Mouse (Mus musculus): ENCODE results near the gene Atg101. TPM values are rescaled to one million over a fixed set of nuclear protein-coding genes. Genes with fewer than 3 reads are reported as not detected.

The Atg101 gene
- polyA plus RNA-seq, 1 experiment from 2014 or later = 34.4 TPM

DNA sequence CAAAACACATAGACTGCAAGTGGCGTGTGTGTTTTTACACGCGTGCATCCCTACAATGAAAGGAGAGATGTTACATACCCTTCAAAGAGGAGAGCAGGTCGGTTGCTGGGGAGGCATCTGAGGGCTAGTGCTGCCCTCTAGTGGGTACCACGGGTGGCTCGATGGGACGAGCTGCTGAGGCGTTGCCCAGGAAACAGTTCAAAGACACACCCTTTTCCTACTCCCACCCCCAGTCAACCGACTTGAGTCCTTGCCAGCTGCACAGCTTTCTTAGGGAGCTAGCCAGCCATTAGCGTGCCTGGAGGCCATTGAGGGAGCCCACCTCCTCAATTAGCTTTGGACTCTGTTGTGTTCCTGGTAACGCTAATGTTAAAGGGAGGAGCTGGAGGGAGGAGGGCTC lies 31.8 kb downstream of the Atg101 start:
- peak overlapping the region; percentile 49 for H3K4me3 ChIP-seq (ENCODE audit: low read depth, low read length)
- DNase-seq = peak; percentile 86
- TF ChIP-seq CTCF (IDR thresholded peaks at IDR 0.05; ENCODE audit: low read depth) (peak; percentile 94), EP300 (IDR thresholded peaks at IDR 0.05; ENCODE audit: low read depth) (no peak)
- peak; percentile 67 for ATAC-seq
- peak overlapping the region; percentile 80; the same call in 1 of the 2 replicates for H3K27ac ChIP-seq (ENCODE audit: low read depth)
- no peaks in the 10 kb centered on the region for H3K9me3 ChIP-seq (ENCODE audit: low read length)
- H3K27me3 ChIP-seq (ENCODE audit: insufficient read depth, low read length) = 0 out of 2 replicates have a peak, but pooled peaks cover 3% of the 10 kb centered on the region
- peaks cover 18% of the 10 kb centered on the region for H3K4me1 ChIP-seq (ENCODE audit: insufficient read depth)
- peak overlapping the region; percentile 66 for H3K4me2 ChIP-seq (ENCODE audit: low read depth, low read length)
- WGBS (ENCODE audit: insufficient replicate concordance) = 2% methylated on average over 11 of the region's 11 CpGs
- H3K9ac ChIP-seq (replicated peaks) = peak overlapping the region; percentile 49
- no peaks in the 10 kb centered on the region for H3K36me3 ChIP-seq (replicated peaks; ENCODE audit: insufficient read depth, low read length)

DNA sequence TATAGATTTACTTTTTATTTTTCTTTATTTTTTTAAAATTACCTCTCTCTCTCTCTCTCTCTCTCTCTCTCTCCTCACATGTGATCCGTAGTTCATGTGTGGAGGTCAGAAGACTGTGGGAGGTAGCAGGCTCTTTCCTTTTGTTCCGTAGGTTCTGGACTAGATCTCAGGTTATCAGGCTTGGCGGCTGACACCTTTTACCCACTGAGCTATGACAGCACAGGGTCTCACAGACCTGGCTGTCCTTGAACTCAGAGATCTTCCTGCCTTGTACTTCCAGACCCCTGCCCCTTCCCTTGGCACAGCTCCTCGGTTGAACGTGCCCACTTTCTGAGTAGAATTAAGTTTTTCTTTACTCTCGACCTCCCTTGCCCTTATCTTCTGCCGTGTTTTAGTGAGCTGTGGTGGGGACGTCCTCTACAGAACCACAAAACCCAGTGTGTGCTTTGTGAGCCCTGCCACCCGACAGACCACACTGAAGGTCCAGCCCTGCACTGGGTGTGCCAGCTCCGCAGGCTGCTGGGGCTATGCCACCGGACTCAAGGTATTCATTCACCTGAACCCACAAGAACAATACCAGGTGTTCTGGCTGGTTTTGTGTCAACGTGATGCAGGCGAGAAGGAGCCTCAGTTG lies 32.3 kb downstream of the Atg101 start:
- ATAC-seq (no peak), DNase-seq (no peak)
- Histone ChIP-seq H3K4me2 (ENCODE audit: low read depth, low read length) (peak overlapping the region; percentile 66), H3K4me1 (ENCODE audit: insufficient read depth) (peaks cover 18% of the 10 kb centered on the region), H3K9me3 (ENCODE audit: low read length) (no peaks in the 10 kb centered on the region), H3K36me3 (replicated peaks; ENCODE audit: insufficient read depth, low read length) (no peaks in the 10 kb centered on the region), H3K4me3 (ENCODE audit: low read depth, low read length) (peak overlapping the region; percentile 49), H3K27ac (ENCODE audit: low read depth) (peak overlapping the region; percentile 80), H3K9ac (replicated peaks) (peak overlapping the region; percentile 49), H3K27me3 (ENCODE audit: insufficient read depth, low read length) (0 out of 2 replicates have a peak, but pooled peaks cover 3% of the 10 kb centered on the region)
- WGBS (ENCODE audit: insufficient replicate concordance) = 21% methylated on average over 13 of the region's 13 CpGs
- TF ChIP-seq EP300 (IDR thresholded peaks at IDR 0.05; ENCODE audit: low read depth) (no peak), CTCF (IDR thresholded peaks at IDR 0.05; ENCODE audit: low read depth) (no peak)

DNA sequence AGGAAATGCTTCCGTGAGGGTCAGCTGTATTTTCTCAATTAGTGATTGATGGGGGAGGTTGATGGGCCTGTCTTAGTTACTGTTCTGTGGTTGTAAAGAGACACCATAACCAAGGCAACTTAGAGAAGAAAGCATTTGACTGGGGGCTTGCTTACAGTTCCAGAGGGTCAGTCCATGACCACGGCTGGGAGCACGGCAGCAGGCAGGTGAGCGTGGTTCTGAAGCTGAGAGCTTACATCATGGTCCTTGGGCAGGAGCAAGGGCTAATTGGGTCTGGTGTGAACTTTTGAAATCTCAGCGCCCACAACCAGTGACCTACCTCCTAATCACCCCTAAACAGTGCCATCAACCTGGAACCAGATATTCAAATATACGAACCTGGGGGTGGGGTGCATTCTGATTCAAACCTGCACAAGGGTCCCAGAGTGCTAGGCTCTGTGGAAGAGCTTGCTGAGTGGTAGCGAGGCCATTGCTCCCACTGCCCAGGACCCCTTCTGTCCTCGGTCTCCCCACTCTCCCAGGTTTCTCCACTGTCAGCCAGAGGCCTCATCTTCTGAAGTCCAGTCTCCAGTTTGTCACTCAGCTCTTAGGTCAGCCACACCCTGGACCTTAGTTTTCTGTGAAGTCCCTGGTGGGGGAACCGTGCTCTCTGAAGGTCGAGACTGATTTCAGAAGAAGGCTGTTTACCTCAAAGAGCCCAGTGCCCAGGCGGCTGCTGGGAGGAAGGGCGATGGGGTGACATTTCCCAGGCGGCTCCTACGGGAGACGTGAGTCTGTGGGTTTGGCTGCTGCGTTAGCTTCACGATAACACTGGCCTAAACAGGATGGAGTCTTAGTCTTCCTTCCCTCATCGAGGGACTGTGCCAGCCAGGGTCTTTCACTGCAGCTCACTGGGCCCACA lies 33.1 kb downstream of the Atg101 start:
- no peak; the same call in 1 of the 2 replicates for ATAC-seq
- H3K4me2 ChIP-seq (ENCODE audit: low read depth, low read length) = peak overlapping the region; percentile 66
- peak overlapping the region; percentile 80 for H3K27ac ChIP-seq (ENCODE audit: low read depth)
- peaks cover 18% of the 10 kb centered on the region for H3K4me1 ChIP-seq (ENCODE audit: insufficient read depth)
- H3K36me3 ChIP-seq (replicated peaks; ENCODE audit: insufficient read depth, low read length) = no peaks in the 10 kb centered on the region
- no peak for DNase-seq
- TF ChIP-seq CTCF (IDR thresholded peaks at IDR 0.05; ENCODE audit: low read depth) (no peak), EP300 (IDR thresholded peaks at IDR 0.05; ENCODE audit: low read depth) (no peak)
- H3K4me3 ChIP-seq (ENCODE audit: low read depth, low read length) = peak overlapping the region; percentile 49
- H3K9ac ChIP-seq (replicated peaks) = peak overlapping the region; percentile 49
- H3K27me3 ChIP-seq (ENCODE audit: insufficient read depth, low read length) = 0 out of 2 replicates have a peak, but pooled peaks cover 3% of the 10 kb centered on the region
- no peaks in the 10 kb centered on the region for H3K9me3 ChIP-seq (ENCODE audit: low read length)
- WGBS (ENCODE audit: insufficient replicate concordance) = 31% methylated on average over 18 of the region's 18 CpGs

DNA sequence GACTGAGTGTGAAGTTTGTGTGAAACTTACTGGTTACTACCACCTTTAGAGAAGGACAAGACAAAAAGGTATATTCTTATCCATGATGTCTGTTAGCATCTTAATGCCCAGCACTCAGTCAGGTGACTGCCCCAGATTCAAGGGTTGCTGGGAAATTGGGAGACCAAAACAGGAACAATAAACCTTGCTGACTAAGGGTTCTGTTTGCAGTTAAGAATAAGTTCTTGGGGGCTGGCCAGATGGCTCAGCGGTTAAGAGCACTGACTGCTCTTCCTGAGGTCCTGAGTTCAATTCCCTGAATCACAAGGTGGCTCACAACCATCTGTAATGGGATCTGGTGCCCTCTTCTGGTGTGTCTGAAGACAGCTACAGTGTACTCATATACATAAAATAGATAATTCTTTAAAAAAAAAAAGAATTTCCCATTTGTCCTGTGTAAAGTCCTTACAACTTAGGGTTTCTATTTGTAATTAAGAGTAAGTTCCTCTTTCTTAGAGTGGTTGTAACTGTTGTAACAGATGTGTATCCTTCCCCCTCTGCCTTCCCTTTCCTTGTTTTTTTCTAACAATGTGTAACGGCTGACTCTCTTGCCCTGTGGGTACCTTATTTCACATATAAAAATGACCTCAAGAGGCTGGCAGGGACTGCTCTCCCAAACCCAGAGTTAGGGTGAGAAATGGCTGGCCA lies 33.9 kb downstream of the Atg101 start:
- Histone ChIP-seq H3K4me3 (ENCODE audit: low read depth, low read length) (0 out of 2 replicates have a peak overlapping the region, but pooled peaks have one; percentile 49), H3K27ac (ENCODE audit: low read depth) (peak overlapping the region; percentile 80), H3K9ac (replicated peaks) (peak overlapping the region; percentile 42; the same call in 1 of the 2 replicates), H3K4me2 (ENCODE audit: low read depth, low read length) (peak overlapping the region; percentile 66), H3K4me1 (ENCODE audit: insufficient read depth) (peaks cover 18% of the 10 kb centered on the region), H3K27me3 (ENCODE audit: insufficient read depth, low read length) (0 out of 2 replicates have a peak, but pooled peaks cover 3% of the 10 kb centered on the region), H3K36me3 (replicated peaks; ENCODE audit: insufficient read depth, low read length) (no peaks in the 10 kb centered on the region), H3K9me3 (ENCODE audit: low read length) (no peaks in the 10 kb centered on the region)
- ATAC-seq (no peak), DNase-seq (no peak)
- 31% methylated on average over 2 of the region's 2 CpGs for WGBS (ENCODE audit: insufficient replicate concordance)
- no peak for TF ChIP-seq EP300 (IDR thresholded peaks at IDR 0.05; ENCODE audit: low read depth)
- no peak for TF ChIP-seq CTCF (IDR thresholded peaks at IDR 0.05; ENCODE audit: low read depth)

DNA sequence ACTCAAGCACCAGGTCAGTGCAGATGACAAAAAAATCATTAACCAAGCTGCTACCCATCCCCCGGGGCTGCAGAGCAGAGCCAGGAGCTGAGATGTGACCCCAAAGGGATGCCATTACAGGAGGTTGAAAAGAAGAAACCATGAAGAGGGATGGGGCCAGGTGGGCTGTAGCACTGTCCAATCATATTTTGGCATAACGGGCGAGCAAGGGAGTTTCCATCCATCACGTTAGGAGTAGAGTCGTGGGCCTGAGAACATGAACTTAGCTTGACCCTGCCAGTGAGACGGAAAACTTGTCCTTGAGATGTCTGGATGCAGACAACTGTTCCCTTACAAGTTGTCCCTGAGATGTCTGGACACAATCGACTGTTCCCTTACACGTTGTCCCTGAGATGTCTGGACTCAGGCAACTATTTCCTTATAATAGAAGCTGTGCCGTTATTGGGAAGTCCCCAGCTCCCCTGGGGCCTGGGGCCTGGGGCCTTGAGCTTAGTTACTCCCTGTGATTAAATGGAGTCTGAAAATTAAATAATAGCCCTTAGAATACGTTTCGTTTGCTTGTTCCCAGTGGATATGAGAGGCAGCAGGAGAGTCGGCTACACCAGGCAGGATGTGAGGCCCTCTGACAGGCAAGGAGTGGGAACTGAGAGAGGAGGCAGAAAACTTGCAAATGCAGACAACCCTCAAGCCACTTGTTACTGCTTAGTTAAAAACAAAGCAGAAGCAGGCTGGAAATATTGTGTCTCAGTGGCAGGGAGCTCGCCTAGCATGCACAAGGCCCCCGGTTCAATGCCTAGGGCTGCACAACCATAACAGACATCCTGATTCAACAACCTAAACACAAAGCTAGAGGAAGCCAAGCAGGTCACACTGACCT lies 35.1 kb downstream of the Atg101 start:
- no peaks in the 10 kb centered on the region for H3K9me3 ChIP-seq (ENCODE audit: low read length)
- H3K36me3 ChIP-seq (replicated peaks; ENCODE audit: insufficient read depth, low read length) = no peaks in the 10 kb centered on the region
- no peak for TF ChIP-seq CTCF (IDR thresholded peaks at IDR 0.05; ENCODE audit: low read depth)
- TF ChIP-seq EP300 (IDR thresholded peaks at IDR 0.05; ENCODE audit: low read depth) = no peak
- peak overlapping the region; percentile 80 for H3K27ac ChIP-seq (ENCODE audit: low read depth)
- H3K4me3 ChIP-seq (ENCODE audit: low read depth, low read length) = no peak overlapping the region
- H3K4me1 ChIP-seq (ENCODE audit: insufficient read depth) = peaks cover 18% of the 10 kb centered on the region
- H3K9ac ChIP-seq (replicated peaks) = 0 out of 2 replicates have a peak overlapping the region, but pooled peaks have one; percentile 26
- DNase-seq = no peak
- H3K27me3 ChIP-seq (ENCODE audit: insufficient read depth, low read length) = 0 out of 2 replicates have a peak, but pooled peaks cover 3% of the 10 kb centered on the region
- no peak overlapping the region for H3K4me2 ChIP-seq (ENCODE audit: low read depth, low read length)
- no peak for ATAC-seq
- WGBS (ENCODE audit: insufficient replicate concordance) = 48% methylated on average over 14 of the region's 14 CpGs
